In the genomic region with DNA sequence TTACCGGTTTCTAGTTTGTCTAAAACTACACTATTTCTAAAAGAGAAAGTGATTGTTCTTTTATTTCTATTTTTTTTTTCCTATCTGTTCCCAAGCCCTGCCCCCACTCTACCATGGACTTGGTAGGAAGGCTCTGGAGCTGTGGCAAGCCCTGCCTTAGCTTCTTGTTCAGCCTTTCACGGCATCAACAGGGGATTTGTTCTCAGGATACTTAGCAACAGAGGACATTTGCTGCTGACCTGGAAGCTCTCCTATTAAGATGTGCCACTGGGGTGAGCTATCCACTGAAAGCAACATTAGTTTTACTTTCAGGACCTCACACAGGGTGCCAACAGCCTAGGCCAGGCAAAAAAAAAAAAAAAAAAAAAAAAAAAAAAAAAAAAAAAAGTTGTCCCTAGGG, we compare ENCODE assay signal across 12 mouse cellular contexts. TPM values are rescaled to one million over a fixed set of nuclear protein-coding genes. Genes with fewer than 3 reads are reported as not detected.
DNase-seq lines count a peak whose midpoint lies in the region; ATAC-seq and TF ChIP-seq lines count a peak whose summit lies in the region.
"Had no signal": no experiment of that assay in that cellular context is flagged by ENCODE, and none has a peak within 500 bp of the region (broad histone marks: within the 10 kb centered on the region; RNA-seq: fewer than 3 reads in every experiment).

No protein-coding gene starts in this region.

- no peak for TF ChIP-seq EP300 in liver, postnatal 0 days (IDR thresholded peaks at IDR 0.05; ENCODE audit: low read depth)

- peaks cover 35% of the 10 kb centered on the region for H3K27me3 ChIP-seq in forebrain, embryonic 12.5 days
- H3K27me3 ChIP-seq in limb, embryonic 10.5 days (ENCODE audit: low read depth, poor library complexity, severe bottlenecking), result peaks cover 100% of the 10 kb centered on the region
- peaks cover 95% of the 10 kb centered on the region for H3K27me3 ChIP-seq in liver, postnatal 0 days (ENCODE audit: insufficient read depth, low read length)

- intact Hi-C loops in heart, postnatal 14 days (cut with DNase I), result loop anchor here (5.0 to 10.0 kb wide), 3 partner anchors 816 to 1834 kb away; no protein-coding TSS in a partner anchor

- no peaks in the 10 kb centered on the region for H3K9me3 ChIP-seq in forebrain, embryonic 12.5 days
- no peaks in the 10 kb centered on the region for H3K9me3 ChIP-seq in limb, embryonic 10.5 days (replicated peaks)
- H3K9me3 ChIP-seq in liver, postnatal 0 days (ENCODE audit: low read length), result no peaks in the 10 kb centered on the region
- H3K9me3 ChIP-seq: megakaryocyte, embryonic 14.5 days had no signal

- peaks cover 74% of the 10 kb centered on the region for H3K4me1 ChIP-seq in forebrain, embryonic 12.5 days
- peaks cover 13% of the 10 kb centered on the region for H3K4me1 ChIP-seq in limb, embryonic 10.5 days
- peaks cover 11% of the 10 kb centered on the region; the same call in 1 of the 2 replicates for H3K4me1 ChIP-seq in liver, postnatal 0 days (ENCODE audit: insufficient read depth)

- peak overlapping the region; percentile 84 for H3K27ac ChIP-seq in forebrain, embryonic 12.5 days
- no peak overlapping the region for H3K27ac ChIP-seq in limb, embryonic 10.5 days
- H3K27ac ChIP-seq in liver, postnatal 0 days (ENCODE audit: low read depth), result no peak overlapping the region

- ATAC-seq in forebrain, embryonic 12.5 days (ENCODE audit: low FRiP score), result no peak
- ATAC-seq in liver, postnatal 0 days, result no peak

- 4% methylated on average over 2 of the region's 2 CpGs for WGBS in forebrain, embryonic 12.5 days
- WGBS in limb, embryonic 10.5 days, result 4% methylated on average over 2 of the region's 2 CpGs
- 9% methylated on average over 2 of the region's 2 CpGs for WGBS in liver, postnatal 0 days (ENCODE audit: insufficient replicate concordance)

- peak overlapping the region; percentile 72 for H3K4me2 ChIP-seq in forebrain, embryonic 12.5 days
- H3K4me2 ChIP-seq in liver, postnatal 0 days (ENCODE audit: low read depth, low read length), result no peak overlapping the region
- H3K4me2 ChIP-seq: heart, embryonic 11.5 days had no signal

- H3K36me3 ChIP-seq in forebrain, embryonic 12.5 days (replicated peaks), result peaks cover 15% of the 10 kb centered on the region; the same call in 1 of the 2 replicates
- no peaks in the 10 kb centered on the region for H3K36me3 ChIP-seq in limb, embryonic 10.5 days
- H3K36me3 ChIP-seq in liver, postnatal 0 days (replicated peaks; ENCODE audit: insufficient read depth, low read length), result no peaks in the 10 kb centered on the region

- peak; percentile 29 for DNase-seq in layer of hippocampus, adult 11-12 months (ENCODE audit: low spot score)
- no peak for DNase-seq in layer of hippocampus, adult 18-20 months (ENCODE audit: low spot score in 2 of 2)
- peak; percentile 28 for DNase-seq in limb, embryonic 10.5 days (ENCODE audit: low spot score)
- peak; percentile 24 for DNase-seq in retina, postnatal 1 day
- no peak for DNase-seq in liver, postnatal 0 days
- DNase-seq in heart, postnatal 14 days, result no peak
- DNase-seq: kidney, postnatal 36 days; lung, adult 18-20 months had no signal

- peak overlapping the region; percentile 81 for H3K9ac ChIP-seq in forebrain, embryonic 12.5 days
- no peak overlapping the region for H3K9ac ChIP-seq in liver, postnatal 0 days (replicated peaks)

- no peak for TF ChIP-seq CTCF in liver, postnatal 0 days (IDR thresholded peaks at IDR 0.05; ENCODE audit: low read depth)

- H3K4me3 ChIP-seq in forebrain, embryonic 12.5 days (replicated peaks), result peak overlapping the region; percentile 56
- no peak overlapping the region for H3K4me3 ChIP-seq in limb, embryonic 10.5 days
- no peak overlapping the region for H3K4me3 ChIP-seq in liver, postnatal 0 days (ENCODE audit: low read depth, low read length)
- H3K4me3 ChIP-seq: megakaryocyte, embryonic 14.5 days had no signal

RNA-seq across cellular contexts. Expression of gene Pou3f3, which starts 15.4 kb away (rescaled TPM):
- total RNA-seq in layer of hippocampus, adult 18-20 months (2021), result 10 to 100 TPM; 67.0 to 70.0 TPM
- 38.2 and 46.0 TPM in 2 replicates for polyA plus RNA-seq in forebrain, embryonic 12.5 days (2016; fragmentation: Nextera tagmentation; extraction: Ambion mirVana)
- 0.11 TPM in 1 of 2 replicates, not detected in the other for polyA plus RNA-seq in limb, embryonic 10.5 days (2016; fragmentation: Nextera tagmentation; extraction: Ambion mirVana)
- polyA plus RNA-seq in liver, postnatal 0 days (2015; fragmentation: Nextera tagmentation; extraction: Ambion mirVana), result not detected in 2 replicates
- not detected for total RNA-seq in heart, postnatal 14 days (2021)
- total RNA-seq: CH12.LX had no signal

Comparison
In these comparisons a context has a peak if more than half of its experiments do, and no peak if none do; other contexts are left out.
1. DNase-seq: peak in layer of hippocampus, adult 11-12 months (single experiment), limb, embryonic 10.5 days (single experiment) and retina, postnatal 1 day (single experiment); none in layer of hippocampus, adult 18-20 months (0 of 2), liver, postnatal 0 days (single experiment) and heart, postnatal 14 days (0 of 2).
2. RNA of gene Pou3f3, which starts 15.4 kb away (polyA plus RNA-seq): 38.2 to 46.0 TPM in forebrain, embryonic 12.5 days; 0.11 TPM in limb, embryonic 10.5 days and not detected in liver, postnatal 0 days; every median in the first group is over 10 times any median in the second.